Mouse (Mus musculus) kidney, postnatal 14 days (tissue): ENCODE measurements around the gene Erich3.

Experiments
- DNase-seq: peaks from one replicate; pipeline ENCODE4 v3.0.0; 2022; ENCODE audit warnings: mixed read lengths

Gene Erich3

GRCm38 (mm10) chr3:154682570-154682969, 18.9 kb downstream of the Erich3 start:
- DNase-seq, result no peak

- DNase-seq, result no peak
These were observed 20.0 kb downstream of the Erich3 start for GRCm38 (mm10) chr3:154683667-154684066.

- DNase-seq, result no peak
These were observed 26.6 kb downstream of the Erich3 start for GRCm38 (mm10) chr3:154690260-154690659.

- peak; percentile 85 for DNase-seq
These were observed 28.4 kb downstream of the Erich3 start for GRCm38 (mm10) chr3:154691897-154692571.

- DNase-seq, result no peak
These were observed 28.9 kb downstream of the Erich3 start for GRCm38 (mm10) chr3:154692572-154692922.

- no peak for DNase-seq
These were observed 30.2 kb downstream of the Erich3 start for GRCm38 (mm10) chr3:154693902-154694301.

GRCm38 (mm10) chr3:154696611-154697010, 33.0 kb downstream of the Erich3 start:
- no peak for DNase-seq

- no peak for DNase-seq
These were observed 35.2 kb downstream of the Erich3 start for GRCm38 (mm10) chr3:154698907-154699306.

- DNase-seq, result no peak
These were observed 36.6 kb downstream of the Erich3 start for GRCm38 (mm10) chr3:154700296-154700695.

GRCm38 (mm10) chr3:154700735-154701134, 37.1 kb downstream of the Erich3 start:
- DNase-seq, result no peak

GRCm38 (mm10) chr3:154704755-154705154, 41.1 kb downstream of the Erich3 start:
- DNase-seq, result no peak

GRCm38 (mm10) chr3:154708150-154708549, 44.5 kb downstream of the Erich3 start:
- no peak for DNase-seq

- peak; percentile 50 for DNase-seq
These were observed 59.5 kb downstream of the Erich3 start for GRCm38 (mm10) chr3:154723198-154723597.

GRCm38 (mm10) chr3:154731431-154731830, 67.8 kb downstream of the Erich3 start:
- no peak for DNase-seq

GRCm38 (mm10) chr3:154741496-154741895, 77.8 kb downstream of the Erich3 start:
- no peak for DNase-seq

GRCm38 (mm10) chr3:154742927-154743326, 79.3 kb downstream of the Erich3 start:
- DNase-seq, result no peak

GRCm38 (mm10) chr3:154744317-154744716, 80.7 kb downstream of the Erich3 start:
- no peak for DNase-seq

- DNase-seq, result peak; percentile 2
These were observed 90.8 kb downstream of the Erich3 start for GRCm38 (mm10) chr3:154754505-154754904.

GRCm38 (mm10) chr3:154755225-154755624, 91.6 kb downstream of the Erich3 start:
- no peak for DNase-seq

- DNase-seq, result no peak
These were observed 94.4 kb downstream of the Erich3 start for GRCm38 (mm10) chr3:154758089-154758488.

- DNase-seq, result no peak
These were observed 97.4 kb downstream of the Erich3 start for GRCm38 (mm10) chr3:154761108-154761507.

GRCm38 (mm10) chr3:154763374-154763773, 99.7 kb downstream of the Erich3 start:
- no peak for DNase-seq

GRCm38 (mm10) chr3:154764115-154764514, 100.5 kb downstream of the Erich3 start:
- no peak for DNase-seq

- DNase-seq, result no peak
These were observed 102.7 kb downstream of the Erich3 start for GRCm38 (mm10) chr3:154766321-154766720.

GRCm38 (mm10) chr3:154771651-154772050, 108.0 kb downstream of the Erich3 start:
- no peak for DNase-seq
